Mouse (Mus musculus) leukemia stem cell, adult 10-12 weeks (primary cell): ENCODE data around the gene Topors. TPM values are rescaled to one million over a fixed set of nuclear protein-coding genes. Genes with fewer than 3 reads are reported as not detected.

Source experiments
- polyA plus RNA-seq: library from polyadenylated mRNA; stranded (reverse); fragments of >175 nt; gene quantifications from 2 replicates; pipeline ENCODE4 v1.2.3, GENCODE M21; 2012; ENCODE audit warnings: low replicate concordance

Gene Topors
- polyA plus RNA-seq, result 5.7 and 11.9 TPM in 2 replicates

DNA sequence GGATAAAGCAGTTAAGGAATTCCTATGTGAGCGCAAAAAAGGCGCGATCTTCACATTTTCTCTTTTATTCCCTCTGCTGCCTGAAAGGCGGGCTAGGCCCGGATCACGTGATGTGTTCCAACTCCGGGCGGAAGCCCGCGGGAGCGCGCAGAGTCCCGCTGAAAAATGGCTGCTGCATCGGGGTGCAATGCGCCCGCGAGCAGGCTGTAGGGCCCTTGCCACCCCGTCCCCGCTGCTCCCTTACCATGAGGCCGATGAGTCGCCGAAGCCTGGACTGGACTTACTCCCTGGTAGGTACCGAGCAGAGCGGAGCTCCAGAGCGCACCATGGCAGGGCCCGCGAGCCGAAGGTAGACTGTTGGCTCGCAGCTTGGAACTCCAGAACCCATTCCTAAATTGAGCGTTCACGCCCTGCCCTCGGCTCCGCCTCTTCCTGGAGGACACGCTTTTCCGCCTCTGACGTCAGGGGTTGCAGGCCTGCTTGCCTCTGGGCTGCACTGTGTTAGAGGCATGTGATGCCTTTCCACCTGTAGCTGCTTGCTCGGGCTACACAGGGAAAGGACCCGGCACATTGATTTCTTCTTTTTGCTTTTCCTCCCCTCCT lies at the start of gene Topors, which contains the start of gene Smim27:
Gene Topors (minus strand): TSS at position 421 of the 603 bp plus-strand sequence.
Gene Smim27 (plus strand): TSS at position 150 of the 603 bp plus-strand sequence.

DNA sequence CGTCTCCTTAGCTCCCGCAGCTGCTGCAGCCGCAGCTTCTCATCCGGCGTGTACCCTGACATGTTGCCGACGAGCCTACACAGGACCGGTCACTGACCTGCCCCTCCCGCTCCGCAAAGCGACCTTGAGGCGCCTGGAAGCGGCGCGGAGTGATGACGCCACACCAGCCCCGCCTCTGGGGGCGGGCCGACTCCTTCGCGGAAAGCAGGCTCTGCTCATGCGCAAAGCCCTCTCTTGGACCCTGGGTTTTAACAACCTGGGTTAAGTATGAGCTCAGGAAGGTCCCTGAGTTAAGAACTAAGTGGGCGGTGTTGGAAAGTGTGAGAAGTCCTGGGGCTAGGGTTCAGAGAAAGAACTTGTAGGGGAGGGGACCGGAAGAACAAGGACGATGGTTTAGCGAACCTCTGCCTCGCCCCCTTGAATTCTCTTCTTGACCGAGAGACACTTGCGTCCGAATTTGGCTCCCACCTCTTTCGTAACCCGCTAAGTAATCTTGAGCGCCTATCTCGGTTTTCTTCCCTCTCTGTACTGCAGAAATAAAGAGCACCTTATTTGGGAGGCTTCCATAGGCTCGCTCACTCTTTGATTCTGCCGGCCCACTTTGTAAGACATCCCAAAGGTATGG lies 9.7 kb upstream of the Topors start, which contains the start of gene Ndufb6:
Gene Ndufb6 (minus strand): TSS at position 146 of the 625 bp plus-strand sequence.

DNA sequence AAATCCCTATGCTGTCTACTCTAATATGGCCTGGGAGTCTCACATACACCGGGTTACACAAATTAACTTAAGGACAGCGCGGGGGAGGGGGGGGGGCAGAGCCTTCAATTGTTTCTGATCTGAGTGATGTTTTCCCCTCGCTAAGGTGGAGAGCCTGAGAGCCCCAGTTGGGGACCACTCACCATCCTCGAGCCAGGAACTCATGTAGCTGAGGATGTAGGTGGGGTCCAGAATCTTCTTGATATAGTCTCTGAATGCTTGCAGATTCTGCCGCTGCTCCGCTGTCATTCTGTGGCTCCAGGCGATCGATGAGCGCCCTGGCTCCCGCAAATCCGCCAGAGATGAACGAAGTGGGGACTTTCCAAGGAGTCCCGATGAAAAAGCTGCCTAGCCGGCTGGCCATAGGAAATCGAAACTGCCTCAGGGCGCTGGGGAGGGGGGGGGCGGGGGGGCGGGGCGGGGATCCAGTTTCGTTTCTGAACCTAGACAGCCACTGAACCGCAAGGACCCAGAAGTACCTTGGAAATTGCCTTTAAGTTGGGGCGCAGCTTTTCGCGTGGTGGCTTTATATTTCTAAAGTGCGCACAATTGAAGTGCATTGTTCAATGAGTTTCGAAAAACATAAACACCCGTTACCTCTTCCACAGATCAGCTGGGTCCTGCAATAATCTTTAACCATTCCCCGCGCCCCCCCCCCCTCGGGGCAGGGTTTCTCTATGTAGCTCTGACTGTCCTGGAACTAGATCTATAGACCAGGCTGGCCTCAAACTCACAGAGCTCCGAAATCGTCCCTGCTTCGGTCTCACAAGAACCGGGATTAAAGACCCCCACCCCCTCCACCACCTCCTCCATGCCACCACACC lies 30.0 kb downstream of the Topors start, which contains the start of gene Ddx58:
Gene Ddx58 (minus strand): TSS at position 420 of the 863 bp plus-strand sequence.

Other genes with a start within 250 kb of the Topors start
- gene Aco1, start 126.8 kb downstream of the Topors start, polyA plus RNA-seq, result 3.5 and 5.9 TPM in 2 replicates
- 0.37 and 1.3 TPM in 2 replicates for gene Ddx58, start 30.0 kb downstream of the Topors start, polyA plus RNA-seq
- 9.6 and 13.6 TPM in 2 replicates for gene Smim27, start 271 bp downstream of the Topors start, polyA plus RNA-seq
- 76.7 and 117 TPM in 2 replicates for gene Ndufb6, start 9.6 kb upstream of the Topors start, polyA plus RNA-seq
- gene Tmem215, start 202.3 kb upstream of the Topors start, polyA plus RNA-seq, result 0.39 and 1.1 TPM in 2 replicates